Mouse (Mus musculus): ENCODE measurements around the gene Traf1.

DNA sequence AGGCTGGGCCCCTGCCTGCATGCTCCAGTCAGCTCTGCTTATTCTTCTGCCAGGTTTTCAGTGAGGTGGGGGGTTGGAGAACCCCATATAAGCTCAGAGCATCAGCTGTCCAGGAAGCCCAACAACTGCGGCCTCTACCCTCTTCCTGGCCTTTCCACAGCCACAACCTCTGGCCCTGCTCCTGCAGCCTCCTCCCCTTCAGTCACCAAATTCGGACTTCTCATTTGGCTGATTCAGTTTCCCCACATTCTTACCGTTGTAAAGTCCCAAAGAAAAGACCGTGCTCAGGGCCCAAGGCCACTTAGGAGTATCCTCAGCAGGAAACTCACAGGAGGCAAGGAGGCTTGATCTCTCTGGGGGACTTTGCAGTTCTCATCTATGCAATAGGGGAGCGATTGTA lies 4.6 kb downstream of the Traf1 start:
- TF ChIP-seq CTCF (IDR thresholded peaks at IDR 0.05; ENCODE audit: low read depth, low read length) (no peak), POLR2A (IDR thresholded peaks at IDR 0.05; ENCODE audit: extremely low read depth, insufficient read depth, low read length) (no peak)
